Mouse (Mus musculus) spleen, postnatal 36 days (tissue): ENCODE results near the gene Arid5b.

Experiments
- DNase-seq, 2 experiments: peaks; one replicate each; pipeline ENCODE4 v3.0.0; 2022; ENCODE audit warnings: low spot score in 2 of 2, mixed read lengths in 1 of 2

Gene Arid5b

GRCm38 (mm10) chr10:68193561-68193960 is 85.0 kb downstream of the Arid5b start:
- DNase-seq = no peak

GRCm38 (mm10) chr10:68192824-68193255 is 85.7 kb downstream of the Arid5b start:
- no peak for DNase-seq

GRCm38 (mm10) chr10:68191691-68192380 is 86.7 kb downstream of the Arid5b start:
- peak in 1 of 2 experiments; percentile 19 for DNase-seq

GRCm38 (mm10) chr10:68191146-68191545 is 87.4 kb downstream of the Arid5b start:
- DNase-seq = no peak

GRCm38 (mm10) chr10:68189847-68190246 is 88.7 kb downstream of the Arid5b start:
- DNase-seq = no peak

- no peak for DNase-seq
Measured at GRCm38 (mm10) chr10:68183096-68183495, 95.4 kb downstream of the Arid5b start.

GRCm38 (mm10) chr10:68182266-68182665 is 96.3 kb downstream of the Arid5b start:
- no peak for DNase-seq

- no peak for DNase-seq
Measured at GRCm38 (mm10) chr10:68181156-68181555, 97.4 kb downstream of the Arid5b start.

- no peak for DNase-seq
Measured at GRCm38 (mm10) chr10:68180721-68181120, 97.8 kb downstream of the Arid5b start.

- DNase-seq = no peak
Measured at GRCm38 (mm10) chr10:68180151-68180550, 98.4 kb downstream of the Arid5b start.

- DNase-seq = no peak
Measured at GRCm38 (mm10) chr10:68179741-68180140, 98.8 kb downstream of the Arid5b start.

GRCm38 (mm10) chr10:68179339-68179738 is 99.2 kb downstream of the Arid5b start:
- DNase-seq = no peak

- DNase-seq = no peak
Measured at GRCm38 (mm10) chr10:68177697-68178485, 100.6 kb downstream of the Arid5b start.

- no peak for DNase-seq
Measured at GRCm38 (mm10) chr10:68175811-68176210, 102.7 kb downstream of the Arid5b start.

- no peak for DNase-seq
Measured at GRCm38 (mm10) chr10:68173634-68174033, 104.9 kb downstream of the Arid5b start.

- DNase-seq = no peak
Measured at GRCm38 (mm10) chr10:68172906-68173305, 105.6 kb downstream of the Arid5b start.

GRCm38 (mm10) chr10:68171974-68172373 is 106.6 kb downstream of the Arid5b start:
- no peak for DNase-seq

- DNase-seq = no peak
Measured at GRCm38 (mm10) chr10:68168613-68169012, 109.9 kb downstream of the Arid5b start.

- DNase-seq = no peak
Measured at GRCm38 (mm10) chr10:68168141-68168540, 110.4 kb downstream of the Arid5b start.

- no peak for DNase-seq
Measured at GRCm38 (mm10) chr10:68167118-68167517, 111.4 kb downstream of the Arid5b start.

GRCm38 (mm10) chr10:68166695-68167086 is 111.8 kb downstream of the Arid5b start:
- no peak for DNase-seq

- DNase-seq = peak in 1 of 2 experiments; percentile 21
Measured at GRCm38 (mm10) chr10:68165709-68166694, 112.5 kb downstream of the Arid5b start.
